Mouse (Mus musculus): ENCODE measurements around the gene Man2a1. TPM values are rescaled to one million over a fixed set of nuclear protein-coding genes. Genes with fewer than 3 reads are reported as not detected.

Man2a1 gene
- 1.1 and 1.2 TPM in 2 replicates for polyA plus RNA-seq (2012; ENCODE audit: insufficient read depth, low replicate concordance)

DNA sequence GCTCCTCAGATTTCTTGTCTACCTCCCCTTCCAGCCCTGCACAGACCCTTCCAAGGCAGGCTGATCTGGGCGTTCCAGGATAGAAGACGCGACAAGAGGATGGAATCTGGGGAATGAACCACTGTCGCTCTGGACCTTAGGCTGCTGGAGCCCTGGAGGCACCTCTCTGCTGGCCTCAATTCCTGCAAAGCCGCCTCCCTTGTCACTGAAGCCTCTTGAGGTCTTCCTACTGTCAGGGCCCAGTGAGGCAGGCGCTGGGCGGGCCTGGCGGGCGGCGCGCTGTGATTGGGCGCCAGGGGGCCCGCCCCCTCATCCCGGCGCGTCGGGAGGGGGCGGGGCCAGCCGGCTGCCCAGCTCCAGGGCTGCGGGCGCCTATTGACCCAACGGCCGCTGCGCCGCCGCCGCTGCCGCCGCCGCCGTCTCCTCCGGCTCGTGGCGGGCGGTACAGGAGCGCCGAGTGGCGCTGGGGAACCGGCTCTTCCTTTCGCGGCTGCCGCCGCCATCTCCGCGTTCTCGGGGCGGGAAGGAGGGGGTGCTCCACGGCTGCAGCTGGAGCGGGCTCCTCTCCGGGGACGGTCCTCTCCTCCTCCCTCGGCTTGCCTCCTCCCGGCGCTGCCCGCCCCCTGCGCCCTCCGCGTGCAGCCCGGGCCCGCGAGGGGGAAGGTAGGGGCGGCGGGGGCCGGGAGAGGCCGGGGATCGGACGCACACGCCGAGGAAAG is at the start of gene Man2a1:
TSS of gene Man2a1 (plus strand) at position 365 of the 719 bp plus-strand sequence.
- TF ChIP-seq FLI1 (IDR thresholded peaks at IDR 0.05; ENCODE audit: low read length) (no peak), GATA1 (IDR thresholded peaks at IDR 0.05; ENCODE audit: borderline replicate concordance, low read length) (no peak)
- peak within 1 kb of the TSS; percentile 97 for H3K4me3 ChIP-seq (replicated peaks)
- peaks cover 36% of the 10 kb centered on the region for H3K4me1 ChIP-seq
- H3K9me3 ChIP-seq, result no peaks in the 10 kb centered on the region; the same call in 1 of the 2 replicates
- H3K27me3 ChIP-seq (replicated peaks), result peaks cover 6% of the 10 kb centered on the region
- H3K36me3 ChIP-seq (replicated peaks; ENCODE audit: low read length), result no peaks in the 10 kb centered on the region

- Histone ChIP-seq H3K9me3 (peaks cover 34% of the 10 kb centered on the region), H3K4me1 (no peaks in the 10 kb centered on the region), H3K36me3 (replicated peaks; ENCODE audit: low read length) (no peaks in the 10 kb centered on the region), H3K27me3 (replicated peaks) (peaks cover 2% of the 10 kb centered on the region), H3K4me3 (replicated peaks) (no peak overlapping the region)
- no peak for TF ChIP-seq FLI1 (IDR thresholded peaks at IDR 0.05; ENCODE audit: low read length)
- no peak for TF ChIP-seq GATA1 (IDR thresholded peaks at IDR 0.05; ENCODE audit: borderline replicate concordance, low read length)
These were observed 47.2 kb upstream of the Man2a1 start for GRCm38 (mm10) chr17:64553358-64553757.

- TF ChIP-seq GATA1 (IDR thresholded peaks at IDR 0.05; ENCODE audit: borderline replicate concordance, low read length) (no peak), FLI1 (IDR thresholded peaks at IDR 0.05; ENCODE audit: low read length) (no peak)
- Histone ChIP-seq H3K4me1 (peaks cover 2% of the 10 kb centered on the region; the same call in 1 of the 2 replicates), H3K36me3 (replicated peaks; ENCODE audit: low read length) (no peaks in the 10 kb centered on the region), H3K4me3 (replicated peaks) (no peak overlapping the region), H3K27me3 (replicated peaks) (peaks cover 2% of the 10 kb centered on the region), H3K9me3 (peaks cover 37% of the 10 kb centered on the region)
These were observed 45.6 kb upstream of the Man2a1 start for GRCm38 (mm10) chr17:64554901-64555300.

DNA sequence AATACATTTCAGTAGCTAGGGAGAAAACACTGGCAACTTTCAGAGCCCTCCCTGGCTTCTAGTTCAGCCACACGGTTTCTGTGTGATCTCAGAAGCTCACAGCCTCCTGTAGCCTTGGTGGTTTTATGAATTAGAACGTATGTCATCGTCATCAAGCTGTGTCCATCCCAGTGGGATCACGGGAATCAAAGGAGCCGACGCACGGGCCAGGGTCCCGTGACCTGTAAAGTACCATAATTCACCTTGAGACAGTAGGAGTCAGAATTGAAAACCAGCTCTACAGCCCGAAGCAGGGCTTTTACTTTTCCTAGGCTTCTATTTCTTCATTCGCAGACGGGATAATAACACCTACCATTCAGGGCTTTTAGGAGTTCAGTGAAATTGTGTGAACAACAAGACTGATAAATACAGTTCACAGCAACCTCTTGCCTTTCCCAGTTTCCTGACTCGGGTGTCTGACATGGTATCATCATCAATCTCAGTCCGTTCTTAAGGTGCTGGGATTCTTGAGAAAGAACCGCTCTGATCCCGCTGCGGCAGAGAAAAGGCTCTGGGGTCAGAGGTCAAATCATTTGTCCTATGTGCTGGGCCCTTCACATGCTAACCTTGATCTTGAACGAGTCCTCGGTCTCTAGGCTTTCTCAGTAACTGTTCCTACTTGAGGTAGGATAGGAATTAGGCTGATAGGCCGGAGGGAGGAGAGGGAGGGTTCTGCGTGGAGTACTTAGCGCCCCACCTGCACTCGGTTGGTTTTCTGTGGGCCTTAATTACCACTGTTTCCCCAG is 43.7 kb upstream of the Man2a1 start:
- peaks cover 32% of the 10 kb centered on the region for H3K9me3 ChIP-seq
- H3K36me3 ChIP-seq (replicated peaks; ENCODE audit: low read length), result no peaks in the 10 kb centered on the region
- no peak for TF ChIP-seq FLI1 (IDR thresholded peaks at IDR 0.05; ENCODE audit: low read length)
- no peaks in the 10 kb centered on the region for H3K27me3 ChIP-seq (replicated peaks)
- H3K4me3 ChIP-seq (replicated peaks), result no peak overlapping the region
- peaks cover 2% of the 10 kb centered on the region; the same call in 1 of the 2 replicates for H3K4me1 ChIP-seq

- peak overlapping the region; percentile 72 for H3K4me3 ChIP-seq (replicated peaks)
- H3K9me3 ChIP-seq, result peaks cover 22% of the 10 kb centered on the region
- no peaks in the 10 kb centered on the region for H3K36me3 ChIP-seq (replicated peaks; ENCODE audit: low read length)
- H3K27me3 ChIP-seq (replicated peaks), result no peaks in the 10 kb centered on the region
- peaks cover 2% of the 10 kb centered on the region; the same call in 1 of the 2 replicates for H3K4me1 ChIP-seq
- no peak for TF ChIP-seq FLI1 (IDR thresholded peaks at IDR 0.05; ENCODE audit: low read length)
These were observed 41.5 kb upstream of the Man2a1 start for GRCm38 (mm10) chr17:64558994-64559540.

DNA sequence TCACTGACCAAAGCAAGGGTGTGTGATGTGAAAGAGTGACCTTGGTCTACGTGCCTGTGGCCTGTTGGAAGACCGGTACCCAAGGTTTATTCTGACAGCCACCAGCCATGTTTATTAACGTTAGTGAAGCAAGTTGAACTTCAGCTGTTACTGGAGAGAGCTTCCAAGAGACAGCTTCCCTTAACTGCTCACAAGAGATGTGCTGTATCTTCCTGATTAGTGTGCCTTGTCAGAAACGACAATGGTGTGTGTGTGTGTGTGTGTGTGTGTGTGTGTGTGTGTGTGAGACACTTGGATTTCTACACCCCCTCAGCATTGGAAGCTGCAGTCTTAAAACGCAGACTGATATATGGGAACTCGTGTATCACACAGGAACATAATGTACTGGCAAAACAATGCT is 34.1 kb upstream of the Man2a1 start:
- no peaks in the 10 kb centered on the region for H3K4me1 ChIP-seq
- H3K4me3 ChIP-seq (replicated peaks), result no peak overlapping the region
- H3K9me3 ChIP-seq, result peaks cover 13% of the 10 kb centered on the region
- no peaks in the 10 kb centered on the region for H3K36me3 ChIP-seq (replicated peaks; ENCODE audit: low read length)
- no peak for TF ChIP-seq GATA1 (IDR thresholded peaks at IDR 0.05; ENCODE audit: borderline replicate concordance, low read length)
- H3K27me3 ChIP-seq (replicated peaks), result peaks cover 5% of the 10 kb centered on the region

GRCm38 (mm10) chr17:64567546-64567945 is 33.0 kb upstream of the Man2a1 start:
- Histone ChIP-seq H3K36me3 (replicated peaks; ENCODE audit: low read length) (no peaks in the 10 kb centered on the region), H3K4me1 (no peaks in the 10 kb centered on the region), H3K27me3 (replicated peaks) (peaks cover 5% of the 10 kb centered on the region), H3K4me3 (replicated peaks) (no peak overlapping the region), H3K9me3 (peaks cover 15% of the 10 kb centered on the region)
- TF ChIP-seq FLI1 (IDR thresholded peaks at IDR 0.05; ENCODE audit: low read length) (no peak), GATA1 (IDR thresholded peaks at IDR 0.05; ENCODE audit: borderline replicate concordance, low read length) (no peak)

DNA sequence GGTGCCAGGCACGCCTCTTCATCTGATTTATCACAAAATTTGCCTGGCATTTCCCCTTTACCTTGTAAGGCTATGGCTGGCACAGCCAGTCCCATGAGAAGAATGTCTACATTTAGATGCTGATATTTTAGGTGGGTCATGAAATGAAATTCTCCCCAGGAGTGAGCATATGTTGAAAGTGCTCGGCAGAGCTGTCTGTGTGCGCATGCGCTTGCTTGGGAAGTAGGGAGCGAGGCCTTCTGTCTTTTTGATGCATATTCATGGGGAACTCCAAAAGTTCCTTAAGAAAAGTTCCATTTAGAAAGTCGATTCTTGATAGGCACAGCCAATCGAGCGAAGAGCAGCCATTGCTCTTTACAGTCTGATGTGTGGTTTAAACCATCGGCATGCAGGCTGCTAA is 26.6 kb upstream of the Man2a1 start:
- H3K4me1 ChIP-seq, result no peaks in the 10 kb centered on the region
- no peak overlapping the region for H3K4me3 ChIP-seq (replicated peaks)
- peaks cover 36% of the 10 kb centered on the region for H3K9me3 ChIP-seq
- H3K27me3 ChIP-seq (replicated peaks), result peaks cover 6% of the 10 kb centered on the region
- H3K36me3 ChIP-seq (replicated peaks; ENCODE audit: low read length), result no peaks in the 10 kb centered on the region
- TF ChIP-seq FLI1 (IDR thresholded peaks at IDR 0.05; ENCODE audit: low read length) (no peak), GATA1 (IDR thresholded peaks at IDR 0.05; ENCODE audit: borderline replicate concordance, low read length) (no peak)

DNA sequence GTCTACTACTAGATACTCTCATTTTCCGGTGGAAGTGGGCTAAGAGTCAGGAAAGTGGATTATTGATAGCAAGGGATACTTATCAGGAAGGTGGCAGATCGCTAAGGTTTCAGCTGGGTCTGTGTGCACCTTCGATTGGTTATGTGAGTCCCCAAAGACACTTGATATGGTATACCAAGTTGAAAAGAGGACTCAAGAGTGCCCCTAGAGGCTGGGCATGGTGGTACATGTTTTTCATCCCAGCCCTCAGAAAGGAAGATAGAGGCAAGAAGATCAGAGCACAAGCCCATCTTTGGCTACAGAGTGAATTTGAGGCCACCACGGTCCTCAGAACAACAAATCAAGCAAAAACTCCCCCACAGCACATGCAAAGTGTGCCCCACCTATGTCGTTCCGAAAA is 25.3 kb upstream of the Man2a1 start:
- Histone ChIP-seq H3K4me3 (replicated peaks) (no peak overlapping the region), H3K4me1 (no peaks in the 10 kb centered on the region), H3K27me3 (replicated peaks) (peaks cover 4% of the 10 kb centered on the region), H3K36me3 (replicated peaks; ENCODE audit: low read length) (no peaks in the 10 kb centered on the region), H3K9me3 (peaks cover 29% of the 10 kb centered on the region)
- TF ChIP-seq GATA1 (IDR thresholded peaks at IDR 0.05; ENCODE audit: borderline replicate concordance, low read length) (no peak), FLI1 (IDR thresholded peaks at IDR 0.05; ENCODE audit: low read length) (no peak)

DNA sequence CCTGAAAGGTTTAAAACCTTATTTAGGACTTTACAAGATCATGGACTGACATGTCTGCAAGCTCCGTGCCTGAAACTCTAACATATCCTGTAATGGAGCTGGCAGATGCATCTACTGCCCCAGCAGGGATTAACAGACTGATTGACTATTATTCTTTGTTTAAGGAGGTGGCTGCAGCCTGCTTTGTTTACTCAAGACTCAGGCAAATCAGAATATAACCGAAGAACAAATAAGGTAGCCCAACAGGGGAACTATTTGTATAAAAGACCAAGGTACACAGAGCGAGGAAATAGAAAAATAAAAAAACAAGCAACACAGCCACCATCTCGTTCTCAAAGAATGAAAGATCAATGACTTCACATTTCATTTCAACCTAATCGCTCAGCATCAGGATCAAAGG is 23.1 kb upstream of the Man2a1 start:
- H3K4me1 ChIP-seq, result no peaks in the 10 kb centered on the region
- H3K27me3 ChIP-seq (replicated peaks), result peaks cover 9% of the 10 kb centered on the region
- peaks cover 27% of the 10 kb centered on the region for H3K9me3 ChIP-seq
- no peaks in the 10 kb centered on the region for H3K36me3 ChIP-seq (replicated peaks; ENCODE audit: low read length)
- TF ChIP-seq GATA1 (IDR thresholded peaks at IDR 0.05; ENCODE audit: borderline replicate concordance, low read length), result no peak
- TF ChIP-seq FLI1 (IDR thresholded peaks at IDR 0.05; ENCODE audit: low read length), result no peak
- no peak overlapping the region for H3K4me3 ChIP-seq (replicated peaks)

All from megakaryocyte, embryonic 14.5 days (primary cell).